Mouse (Mus musculus) cerebellum, adult 9-10 months (tissue): ENCODE results near the gene Ildr1.

ENCODE experiments used
- DNase-seq: peaks from one replicate; pipeline ENCODE4 v3.0.0; 2022

The Ildr1 gene

GRCm38 (mm10) chr16:36707702-36708423, 14.1 kb downstream of the Ildr1 start:
- DNase-seq = peak; percentile 5

- DNase-seq = no peak
Measured at GRCm38 (mm10) chr16:36708751-36709150, 15.0 kb downstream of the Ildr1 start.

- DNase-seq = no peak
Measured at GRCm38 (mm10) chr16:36709405-36709804, 15.6 kb downstream of the Ildr1 start.

- no peak for DNase-seq
Measured at GRCm38 (mm10) chr16:36710794-36711193, 17.0 kb downstream of the Ildr1 start.

- no peak for DNase-seq
Measured at GRCm38 (mm10) chr16:36711760-36712159, 18.0 kb downstream of the Ildr1 start.

- DNase-seq = no peak
Measured at GRCm38 (mm10) chr16:36717481-36717880, 23.7 kb downstream of the Ildr1 start.

GRCm38 (mm10) chr16:36718637-36719036, 24.9 kb downstream of the Ildr1 start:
- no peak for DNase-seq

- DNase-seq = no peak
Measured at GRCm38 (mm10) chr16:36720194-36721055, 26.6 kb downstream of the Ildr1 start.

GRCm38 (mm10) chr16:36722739-36723138, 29.0 kb downstream of the Ildr1 start:
- DNase-seq = no peak

- DNase-seq = no peak
Measured at GRCm38 (mm10) chr16:36723880-36724443, 30.2 kb downstream of the Ildr1 start.

GRCm38 (mm10) chr16:36728959-36729358, 35.2 kb downstream of the Ildr1 start:
- DNase-seq = no peak

- no peak for DNase-seq
Measured at GRCm38 (mm10) chr16:36732572-36732971, 38.8 kb downstream of the Ildr1 start.

GRCm38 (mm10) chr16:36733827-36734226, 40.0 kb downstream of the Ildr1 start:
- DNase-seq = no peak

GRCm38 (mm10) chr16:36735421-36735820, 41.6 kb downstream of the Ildr1 start:
- DNase-seq = no peak

GRCm38 (mm10) chr16:36739404-36739930, 45.7 kb downstream of the Ildr1 start:
- DNase-seq = no peak

GRCm38 (mm10) chr16:36743580-36743979, 49.8 kb downstream of the Ildr1 start:
- no peak for DNase-seq

- no peak for DNase-seq
Measured at GRCm38 (mm10) chr16:36747068-36747467, 53.3 kb downstream of the Ildr1 start.

GRCm38 (mm10) chr16:36747767-36748166, 54.0 kb downstream of the Ildr1 start:
- no peak for DNase-seq

GRCm38 (mm10) chr16:36751979-36752378, 58.2 kb downstream of the Ildr1 start:
- DNase-seq = no peak

- DNase-seq = peak; percentile 2
Measured at GRCm38 (mm10) chr16:36770191-36770771, 76.5 kb downstream of the Ildr1 start.

- DNase-seq = peak; percentile 18
Measured at GRCm38 (mm10) chr16:36770830-36771229, 77.1 kb downstream of the Ildr1 start.

- no peak for DNase-seq
Measured at GRCm38 (mm10) chr16:36771244-36771643, 77.5 kb downstream of the Ildr1 start.

- no peak for DNase-seq
Measured at GRCm38 (mm10) chr16:36771703-36772102, 77.9 kb downstream of the Ildr1 start.
